Mouse (Mus musculus) intestine, embryonic 16.5 days (tissue): ENCODE measurements around the gene Tmem106c. TPM values are rescaled to one million over a fixed set of nuclear protein-coding genes. Genes with fewer than 3 reads are reported as not detected.

ENCODE experiments used
- ATAC-seq: fragments of 200-750 bp; cut with Nextera tagmentation; 2 replicates; pipeline ENCODE4 v1.8.0; 2017; ENCODE audit warnings: moderate TSS enrichment, moderate library complexity
- H3K27ac ChIP-seq: fragments of 300-500 bp; sonication (generic); 2 replicates; pipeline ENCODE4 v1.5.1; 2014; ENCODE audit warnings: mild to moderate bottlenecking, low read length
- H3K27me3 ChIP-seq: fragments of 300-500 bp; sonication (generic); replicated peaks from 2 replicates; pipeline ENCODE4 v1.6.1; 2014; ENCODE audit warnings: low read length, control low read depth, mixed read lengths; ENCODE audit not compliant: control insufficient read depth, insufficient read depth
- H3K36me3 ChIP-seq: fragments of 300-500 bp; sonication (generic); 2 replicates; pipeline ENCODE4 v1.6.1; 2014; ENCODE audit warnings: low read length, control low read depth; ENCODE audit not compliant: control insufficient read depth, insufficient read depth
- H3K4me1 ChIP-seq: fragments of 300-500 bp; sonication (generic); 2 replicates; pipeline ENCODE4 v1.6.1; 2014; ENCODE audit warnings: low read length, control low read depth, mixed read lengths; ENCODE audit not compliant: control insufficient read depth, insufficient read depth
- H3K4me2 ChIP-seq: fragments of 300-500 bp; sonication (generic); 2 replicates; pipeline ENCODE4 v1.6.1; 2014; ENCODE audit warnings: low read depth, low read length, control low read depth
- H3K4me3 ChIP-seq: fragments of 300-500 bp; sonication (generic); 2 replicates; pipeline ENCODE4 v1.5.1; 2014; ENCODE audit warnings: mild to moderate bottlenecking, low read length
- H3K9ac ChIP-seq: fragments of 300-500 bp; sonication (generic); 2 replicates; pipeline ENCODE4 v1.6.1; 2014; ENCODE audit warnings: low read depth, low read length
- H3K9me3 ChIP-seq: fragments of 300-500 bp; sonication (generic); 2 replicates; pipeline ENCODE4 v1.6.1; 2016; ENCODE audit warnings: low read length, control low read depth; ENCODE audit not compliant: control insufficient read depth
- WGBS: fragments of 180-500 bp; shearing (Covaris S2); extraction: QIAGEN DNeasy Blood & Tissue Kit; methylation state at CpG from one replicate; pipeline ENCODE4 v1.1.7; 2014; 5-methylcytosine and 5-hydroxymethylcytosine counted together
- polyA plus RNA-seq: library from polyadenylated mRNA; unstranded; fragments of >200 nt; fragmentation: Nextera tagmentation; extraction: Ambion mirVana; gene quantifications from 2 replicates; pipeline ENCODE4 v1.2.1, GENCODE M21; 2015

The Tmem106c gene
- 47.5 and 51.6 TPM in 2 replicates for polyA plus RNA-seq

DNA sequence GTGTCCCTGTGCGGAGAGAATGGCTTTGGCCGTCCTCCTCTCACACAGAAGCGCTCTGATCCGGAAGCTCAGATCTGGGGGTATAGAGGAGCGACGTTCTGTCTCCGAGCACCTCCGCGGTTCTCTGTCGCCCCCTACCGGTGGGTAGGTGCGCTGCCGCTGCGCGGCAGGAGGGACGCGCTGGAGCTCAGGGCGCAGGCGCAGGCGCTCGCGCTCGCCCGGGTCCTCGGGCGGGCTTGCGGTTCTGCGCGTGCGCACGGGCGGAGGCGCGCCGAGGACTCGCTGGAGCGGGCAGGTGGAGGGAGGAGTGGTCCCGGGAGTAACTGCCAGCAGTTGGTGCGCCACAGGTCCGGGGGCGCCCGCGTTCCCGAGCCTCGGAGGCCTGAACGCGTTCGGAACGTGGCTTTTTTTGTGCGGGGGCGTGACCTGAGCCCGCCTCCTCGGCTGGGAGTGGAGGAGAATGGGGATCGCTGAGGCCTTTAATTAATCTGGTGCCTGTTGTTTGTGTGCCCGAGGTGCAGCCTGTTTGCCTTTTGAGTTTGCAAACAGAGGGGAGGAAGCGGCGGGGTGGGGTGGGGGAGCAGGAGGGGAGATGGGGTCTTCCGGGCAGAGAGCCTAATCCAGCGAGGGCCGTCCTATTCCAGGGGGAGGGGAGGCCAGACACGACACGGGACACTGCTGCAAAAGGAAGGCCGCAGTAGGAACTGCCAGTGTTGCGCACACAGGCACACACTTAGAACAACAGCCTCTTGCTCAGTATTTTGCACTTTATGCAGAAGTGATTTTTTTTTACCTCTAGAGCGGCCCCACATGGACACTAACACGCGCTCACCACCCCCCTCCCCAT, at the start of gene Tmem106c:
Gene Tmem106c (plus strand): TSS at position 212 of the 847 bp plus-strand sequence.
- no peaks in the 10 kb centered on the region for H3K9me3 ChIP-seq
- peak within 1 kb of the TSS; percentile 85 for H3K9ac ChIP-seq
- under 1% methylated on average over 66 of the region's 67 CpGs for WGBS
- H3K4me2 ChIP-seq = peak within 1 kb of the TSS; percentile 91
- peaks cover 4% of the 10 kb centered on the region; the same call in 1 of the 2 replicates for H3K4me1 ChIP-seq
- H3K4me3 ChIP-seq = peak within 1 kb of the TSS; percentile 87
- H3K36me3 ChIP-seq = no peaks in the 10 kb centered on the region
- peak within 1 kb of the TSS; percentile 66 for H3K27ac ChIP-seq
- peak; percentile 97 for ATAC-seq
- no peaks in the 10 kb centered on the region for H3K27me3 ChIP-seq

DNA sequence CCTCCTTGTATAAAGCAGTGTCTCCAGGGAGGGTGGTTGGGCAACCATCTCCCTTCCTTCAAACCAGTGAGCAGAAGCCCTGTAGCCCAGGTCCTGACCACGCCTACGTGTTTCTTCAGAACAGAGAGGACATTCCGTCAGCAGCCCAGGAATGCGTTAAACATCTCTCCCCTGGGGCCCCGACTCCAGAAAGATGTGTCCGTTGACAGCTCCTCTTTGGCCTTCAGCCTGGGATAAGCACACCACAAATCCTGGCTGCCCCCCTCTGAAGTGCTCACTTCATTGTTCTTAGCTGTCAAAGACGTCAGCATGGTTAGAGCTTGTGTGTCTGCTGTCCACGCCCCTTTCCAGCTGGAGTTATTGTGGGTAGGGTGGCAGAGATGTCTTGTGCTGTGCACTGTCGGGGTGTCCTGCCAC, 49.7 kb upstream of the Tmem106c start:
- no peak overlapping the region for H3K9ac ChIP-seq
- peak; percentile 56; the same call in 1 of the 2 replicates for ATAC-seq
- H3K4me2 ChIP-seq = peak overlapping the region; percentile 23; the same call in 1 of the 2 replicates
- H3K4me3 ChIP-seq = no peak overlapping the region
- 7% methylated on average over 9 of the region's 9 CpGs for WGBS
- no peaks in the 10 kb centered on the region for H3K9me3 ChIP-seq
- no peak overlapping the region for H3K27ac ChIP-seq
- no peaks in the 10 kb centered on the region for H3K27me3 ChIP-seq
- H3K4me1 ChIP-seq = peaks cover 6% of the 10 kb centered on the region
- H3K36me3 ChIP-seq = no peaks in the 10 kb centered on the region

GRCm38 (mm10) chr15:97917994-97918393, 46.0 kb upstream of the Tmem106c start:
- Histone ChIP-seq H3K4me3 (no peak overlapping the region), H3K4me1 (peaks cover 6% of the 10 kb centered on the region; the same call in 1 of the 2 replicates), H3K27me3 (no peaks in the 10 kb centered on the region), H3K36me3 (no peaks in the 10 kb centered on the region), H3K4me2 (no peak overlapping the region), H3K27ac (no peak overlapping the region), H3K9ac (no peak overlapping the region), H3K9me3 (no peaks in the 10 kb centered on the region)
- 64% methylated on average over 9 of the region's 9 CpGs for WGBS
- peak; percentile 61; the same call in 1 of the 2 replicates for ATAC-seq

- no peak for ATAC-seq
- Histone ChIP-seq H3K27me3 (no peaks in the 10 kb centered on the region), H3K36me3 (no peaks in the 10 kb centered on the region), H3K9ac (no peak overlapping the region), H3K4me1 (peaks cover 3% of the 10 kb centered on the region; the same call in 1 of the 2 replicates), H3K4me3 (no peak overlapping the region), H3K4me2 (no peak overlapping the region), H3K27ac (no peak overlapping the region), H3K9me3 (no peaks in the 10 kb centered on the region)
- WGBS = 89% methylated on average over 7 of the region's 7 CpGs
These were observed 44.8 kb upstream of the Tmem106c start for GRCm38 (mm10) chr15:97919217-97919616.

GRCm38 (mm10) chr15:97920306-97920705, 43.7 kb upstream of the Tmem106c start:
- no peak overlapping the region for H3K4me2 ChIP-seq
- no peak overlapping the region for H3K9ac ChIP-seq
- no peak overlapping the region for H3K27ac ChIP-seq
- no peaks in the 10 kb centered on the region for H3K4me1 ChIP-seq
- ATAC-seq = no peak
- H3K9me3 ChIP-seq = no peaks in the 10 kb centered on the region
- no peak overlapping the region for H3K4me3 ChIP-seq
- 50% methylated on average over 5 of the region's 5 CpGs for WGBS
- H3K27me3 ChIP-seq = no peaks in the 10 kb centered on the region
- no peaks in the 10 kb centered on the region for H3K36me3 ChIP-seq

- ATAC-seq = no peak
- WGBS = 86% methylated on average over 9 of the region's 9 CpGs
These were observed 42.2 kb upstream of the Tmem106c start for GRCm38 (mm10) chr15:97921796-97922195.

DNA sequence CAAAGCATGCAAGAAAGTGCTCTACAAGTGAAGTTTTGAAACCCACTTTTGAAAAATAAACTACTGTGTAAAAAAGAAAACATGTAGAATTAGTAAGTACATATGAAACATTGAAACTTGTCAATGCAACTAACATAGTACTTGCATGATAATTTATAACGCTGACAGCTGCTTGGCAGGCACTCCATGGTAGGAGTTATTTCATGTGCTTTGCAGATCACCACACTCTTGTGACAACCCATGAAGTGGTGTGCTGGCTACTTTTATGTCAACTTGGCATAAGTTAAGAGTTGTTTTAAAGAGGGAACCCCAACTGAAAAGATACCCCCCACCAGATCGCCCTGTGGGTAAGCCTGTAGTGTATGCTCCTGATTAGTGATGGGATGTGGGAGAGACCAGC, 41.6 kb upstream of the Tmem106c start:
- no peak overlapping the region for H3K9ac ChIP-seq
- H3K27me3 ChIP-seq = no peaks in the 10 kb centered on the region
- no peaks in the 10 kb centered on the region for H3K9me3 ChIP-seq
- 85% methylated on average over 2 of the region's 2 CpGs for WGBS
- H3K4me1 ChIP-seq = peaks cover 2% of the 10 kb centered on the region
- H3K27ac ChIP-seq = no peak overlapping the region
- ATAC-seq = no peak
- H3K4me3 ChIP-seq = no peak overlapping the region
- H3K4me2 ChIP-seq = no peak overlapping the region
- no peaks in the 10 kb centered on the region for H3K36me3 ChIP-seq

More at GRCm38 (mm10) chr15:97921796-97922195, 42.2 kb upstream of the Tmem106c start:
- no peaks in the 10 kb centered on the region for H3K36me3 ChIP-seq
- no peak overlapping the region for H3K9ac ChIP-seq
- no peak overlapping the region for H3K27ac ChIP-seq
- no peak overlapping the region for H3K4me2 ChIP-seq
- H3K9me3 ChIP-seq = no peaks in the 10 kb centered on the region
- no peaks in the 10 kb centered on the region for H3K27me3 ChIP-seq
- H3K4me3 ChIP-seq = no peak overlapping the region
- H3K4me1 ChIP-seq = no peaks in the 10 kb centered on the region

- Histone ChIP-seq H3K27me3 (no peaks in the 10 kb centered on the region), H3K9me3 (no peaks in the 10 kb centered on the region), H3K4me2 (no peak overlapping the region), H3K27ac (no peak overlapping the region), H3K36me3 (no peaks in the 10 kb centered on the region), H3K4me3 (no peak overlapping the region), H3K4me1 (peaks cover 9% of the 10 kb centered on the region), H3K9ac (no peak overlapping the region)
- 51% methylated on average over 4 of the region's 4 CpGs for WGBS
- peak; percentile 49 for ATAC-seq
These were observed 37.0 kb upstream of the Tmem106c start for GRCm38 (mm10) chr15:97927018-97927417.

DNA sequence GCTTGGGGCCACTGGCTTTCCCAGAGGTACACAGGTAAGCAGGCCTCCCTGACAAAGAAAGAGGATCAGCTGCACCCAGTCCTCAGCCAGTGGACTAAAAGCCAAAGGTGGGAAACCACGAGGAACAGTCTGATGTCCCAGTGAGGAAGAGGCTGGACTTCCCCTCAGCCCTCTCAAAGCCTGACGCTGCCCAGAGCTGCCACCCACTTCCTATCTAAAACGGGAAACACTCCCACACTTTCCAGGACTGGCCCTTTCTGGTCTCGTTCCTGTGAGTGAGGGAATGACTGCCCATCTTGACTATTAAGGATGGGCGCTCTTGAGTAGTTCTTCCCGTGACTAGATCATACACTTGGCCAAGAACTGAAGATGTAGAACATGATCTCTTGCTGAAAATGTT, 36.2 kb upstream of the Tmem106c start:
- no peaks in the 10 kb centered on the region for H3K27me3 ChIP-seq
- peaks cover 9% of the 10 kb centered on the region for H3K4me1 ChIP-seq
- H3K4me2 ChIP-seq = no peak overlapping the region
- no peak overlapping the region for H3K9ac ChIP-seq
- H3K9me3 ChIP-seq = no peaks in the 10 kb centered on the region
- H3K27ac ChIP-seq = no peak overlapping the region
- WGBS = 49% methylated on average over 6 of the region's 6 CpGs
- H3K36me3 ChIP-seq = no peaks in the 10 kb centered on the region
- no peak for ATAC-seq
- H3K4me3 ChIP-seq = no peak overlapping the region
